Mouse (Mus musculus) intestine, embryonic 14.5 days (tissue): Measurements from ENCODE around the gene Lhfpl5. TPM values are rescaled to one million over a fixed set of nuclear protein-coding genes. Genes with fewer than 3 reads are reported as not detected.

Experiments used
- ATAC-seq: fragments of 200-750 bp; cut with Nextera tagmentation; replicated peaks from 2 replicates; pipeline ENCODE4 v1.8.0; 2017; ENCODE audit warnings: low read depth, moderate number of reproducible peaks, moderate TSS enrichment, moderate library complexity; ENCODE audit not compliant: low FRiP score, low TSS enrichment
- DNase-seq: peaks from one replicate; pipeline ENCODE4 v3.0.0-alpha.2; 2018; ENCODE audit warnings: low spot score
- H3K27ac ChIP-seq: fragments of 300-500 bp; sonication (generic); 2 replicates; pipeline ENCODE4 v1.5.1; 2014; ENCODE audit warnings: low read depth, mild to moderate bottlenecking, control low read depth
- H3K27me3 ChIP-seq: fragments of 300-500 bp; sonication (generic); replicated peaks from 2 replicates; pipeline ENCODE4 v1.6.1; 2014; ENCODE audit warnings: low read length, control low read depth; ENCODE audit not compliant: control insufficient read depth, insufficient read depth
- H3K36me3 ChIP-seq: fragments of 300-500 bp; sonication (generic); 2 replicates; pipeline ENCODE4 v1.6.1; 2014; ENCODE audit warnings: low read length, control low read depth; ENCODE audit not compliant: control insufficient read depth, insufficient read depth
- H3K4me1 ChIP-seq: fragments of 300-500 bp; sonication (generic); replicated peaks from 2 replicates; pipeline ENCODE4 v1.6.1; 2014; ENCODE audit warnings: low read length, control low read depth, mixed read lengths; ENCODE audit not compliant: control insufficient read depth, insufficient read depth
- H3K4me2 ChIP-seq: fragments of 300-500 bp; sonication (generic); 2 replicates; pipeline ENCODE4 v1.6.1; 2014; ENCODE audit warnings: low read length
- H3K4me3 ChIP-seq: fragments of 300-500 bp; sonication (generic); 2 replicates; pipeline ENCODE4 v1.5.1; 2014; ENCODE audit warnings: low read depth, low read length, control low read depth, mixed read lengths
- H3K9ac ChIP-seq: fragments of 300-500 bp; sonication (generic); 2 replicates; pipeline ENCODE4 v1.6.1; 2014; ENCODE audit warnings: mild to moderate bottlenecking, low read length
- H3K9me3 ChIP-seq: fragments of 300-500 bp; sonication (generic); 2 replicates; pipeline ENCODE4 v1.6.1; 2016; ENCODE audit warnings: low read length, control low read depth; ENCODE audit not compliant: control insufficient read depth
- WGBS: fragments of 180-500 bp; shearing (Covaris S2); extraction: QIAGEN DNeasy Blood & Tissue Kit; methylation state at CpG from one replicate; pipeline ENCODE4 v1.1.7; 2014; 5-methylcytosine and 5-hydroxymethylcytosine counted together
- microRNA-seq: library from miRNA; unstranded; fragments of <30 nt; microRNA quantifications from one replicate; pipeline ENCODE4, GENCODE M21; 2016
- polyA plus RNA-seq: library from polyadenylated mRNA; unstranded; fragments of >200 nt; fragmentation: Nextera tagmentation; extraction: Ambion mirVana; gene quantifications from 2 replicates; pipeline ENCODE4 v1.2.1, GENCODE M21; 2014

The Lhfpl5 gene
- polyA plus RNA-seq, 1 experiment from 2014 or later = 1.5 TPM

- Histone ChIP-seq H3K27me3 (no peaks in the 10 kb centered on the region), H3K4me1 (peaks cover 10% of the 10 kb centered on the region), H3K4me2 (no peak overlapping the region), H3K4me3 (no peak overlapping the region), H3K36me3 (peaks cover 4% of the 10 kb centered on the region), H3K27ac (no peak overlapping the region), H3K9me3 (no peaks in the 10 kb centered on the region), H3K9ac (no peak overlapping the region)
- 79% methylated on average over 2 of the region's 2 CpGs for WGBS
- ATAC-seq = no peak
- no peak for DNase-seq
These were observed 49.4 kb downstream of the Lhfpl5 start for GRCm38 (mm10) chr17:28624841-28625240.

DNA sequence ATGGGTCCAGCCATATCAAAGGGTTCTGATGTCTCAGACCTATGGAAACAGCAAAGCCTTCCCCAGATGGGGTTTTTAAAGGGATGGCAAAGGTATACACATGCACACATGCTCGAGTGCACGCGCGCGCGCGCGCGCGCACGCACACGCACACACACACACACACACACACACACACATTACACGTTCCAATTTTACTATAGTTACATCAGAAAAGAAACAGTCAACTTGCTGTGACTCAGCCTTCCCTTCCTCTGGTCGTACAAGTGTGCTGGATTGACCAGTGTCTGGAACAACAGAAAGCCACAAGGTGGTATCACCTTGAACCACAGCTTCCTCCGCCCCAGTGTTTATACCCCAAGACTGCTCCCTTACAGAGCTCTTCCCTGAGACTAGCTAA is 49.9 kb downstream of the Lhfpl5 start:
- no peaks in the 10 kb centered on the region for H3K27me3 ChIP-seq
- WGBS = 85% methylated on average over 15 of the region's 15 CpGs

DNA sequence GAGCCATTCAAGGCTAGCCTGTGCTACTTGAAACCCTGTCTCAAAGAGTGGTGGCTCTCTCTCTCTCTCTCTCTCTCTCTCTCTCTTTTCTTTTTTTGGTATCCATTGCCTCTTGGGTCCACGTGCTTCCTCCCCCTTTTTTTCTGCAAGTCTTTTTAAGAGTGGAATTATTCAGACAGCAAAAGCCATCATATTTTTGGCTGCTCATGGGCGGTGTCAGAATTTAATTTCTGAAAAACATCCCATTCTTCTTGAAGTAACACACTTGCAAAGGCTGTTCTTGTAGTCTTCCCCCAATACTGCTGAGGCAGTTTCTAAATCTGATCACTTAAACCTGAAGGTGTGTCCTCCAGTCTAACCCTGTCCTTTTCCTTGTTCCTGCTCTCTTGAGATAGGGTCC is 51.5 kb downstream of the Lhfpl5 start:
- Histone ChIP-seq H3K4me3 (no peak overlapping the region), H3K4me2 (no peak overlapping the region), H3K27ac (no peak overlapping the region), H3K4me1 (no peaks in the 10 kb centered on the region), H3K27me3 (no peaks in the 10 kb centered on the region), H3K36me3 (no peaks in the 10 kb centered on the region), H3K9ac (no peak overlapping the region), H3K9me3 (no peaks in the 10 kb centered on the region)
- no peak for DNase-seq
- no peak for ATAC-seq
- WGBS = 78% methylated on average over 2 of the region's 2 CpGs

More for the DNA sequence above, 49.9 kb downstream of the Lhfpl5 start:
- H3K27ac ChIP-seq = no peak overlapping the region
- no peak overlapping the region for H3K4me3 ChIP-seq
- ATAC-seq (no peak), DNase-seq (no peak)
- no peak overlapping the region for H3K4me2 ChIP-seq
- no peak overlapping the region for H3K9ac ChIP-seq
- H3K36me3 ChIP-seq = no peaks in the 10 kb centered on the region; the same call in 1 of the 2 replicates
- no peaks in the 10 kb centered on the region for H3K9me3 ChIP-seq
- peaks cover 10% of the 10 kb centered on the region for H3K4me1 ChIP-seq

DNA sequence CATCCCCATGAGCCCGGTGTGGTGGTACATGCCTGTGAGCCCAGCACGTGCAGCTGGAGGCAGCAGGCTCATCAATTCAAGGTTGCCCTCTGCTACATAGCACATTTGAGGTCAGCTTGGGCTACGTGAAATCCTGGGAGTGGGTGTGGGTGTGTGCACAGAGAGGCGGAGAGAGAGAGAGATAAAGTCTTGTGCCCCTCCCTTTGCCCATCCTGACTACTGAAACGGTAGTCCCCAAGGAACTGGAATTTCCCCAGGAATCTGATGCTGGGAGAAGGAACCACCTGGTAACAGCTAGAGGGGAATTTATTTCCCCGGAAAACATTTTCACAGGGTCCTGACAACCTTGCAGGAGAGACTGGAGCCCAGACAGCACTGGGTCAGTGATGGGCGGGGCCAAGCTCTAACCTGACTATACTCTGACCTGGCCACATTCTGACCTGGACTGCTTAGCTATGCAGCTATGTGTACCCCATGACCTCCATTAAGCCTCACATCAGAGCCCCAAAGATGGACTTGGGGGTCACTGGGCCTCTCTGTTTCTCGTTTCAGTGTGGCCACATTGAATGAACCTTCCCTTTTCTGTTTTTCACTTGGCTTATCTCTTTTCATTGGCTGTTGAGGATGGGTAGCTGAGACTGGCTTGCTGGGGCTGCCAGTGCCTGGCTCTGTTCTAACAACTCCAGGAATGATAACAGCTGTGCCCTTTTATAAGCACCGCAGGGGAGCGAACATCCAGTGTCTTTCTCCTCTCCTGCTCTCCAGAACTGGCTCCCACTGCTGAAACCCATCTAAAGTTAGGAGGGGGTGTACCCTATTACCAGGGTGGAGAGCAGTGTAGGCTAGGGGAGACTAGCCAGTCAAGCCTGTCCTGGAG is 53.0 kb downstream of the Lhfpl5 start:
- DNase-seq = no peak

GRCm38 (mm10) chr17:28629125-28629524 is 53.7 kb downstream of the Lhfpl5 start:
- Histone ChIP-seq H3K4me1 (no peaks in the 10 kb centered on the region), H3K4me3 (no peak overlapping the region), H3K4me2 (no peak overlapping the region), H3K27me3 (no peaks in the 10 kb centered on the region), H3K9me3 (no peaks in the 10 kb centered on the region), H3K27ac (no peak overlapping the region), H3K9ac (no peak overlapping the region), H3K36me3 (no peaks in the 10 kb centered on the region)
- no peak for DNase-seq
- 47% methylated on average over 3 of the region's 3 CpGs for WGBS
- ATAC-seq = 0 out of 2 replicates have a peak, but pooled peaks have one; percentile 43

More for the DNA sequence above, 53.0 kb downstream of the Lhfpl5 start:
- H3K4me1 ChIP-seq = no peaks in the 10 kb centered on the region
- H3K9ac ChIP-seq = no peak overlapping the region
- H3K4me2 ChIP-seq = no peak overlapping the region
- no peaks in the 10 kb centered on the region for H3K27me3 ChIP-seq
- no peaks in the 10 kb centered on the region for H3K36me3 ChIP-seq
- WGBS = 38% methylated on average over 10 of the region's 10 CpGs
- H3K4me3 ChIP-seq = no peak overlapping the region
- H3K27ac ChIP-seq = no peak overlapping the region
- no peaks in the 10 kb centered on the region for H3K9me3 ChIP-seq
- 0 out of 2 replicates have a peak, but pooled peaks have one; percentile 40 for ATAC-seq

Small RNA genes lying within 50 kb of the gene (microRNA-seq; reads per million reads assigned to microRNA genes)
- gene Gm25195 = not detected
- not detected for gene Mir6969

Other genes with a start within 250 kb of the Lhfpl5 start
- gene Rpl10a, start 247.2 kb upstream of the Lhfpl5 start, polyA plus RNA-seq = 909 and 955 TPM in 2 replicates
- 12.0 and 13.3 TPM in 2 replicates for gene Tead3, start 224.8 kb upstream of the Lhfpl5 start, polyA plus RNA-seq
- 3.7 and 4.0 TPM in 2 replicates for gene Tulp1, start 210.4 kb upstream of the Lhfpl5 start, polyA plus RNA-seq
- 8.1 and 8.7 TPM in 2 replicates for gene Fkbp5, start 58.1 kb upstream of the Lhfpl5 start, polyA plus RNA-seq
- gene Armc12, start 44.8 kb upstream of the Lhfpl5 start, polyA plus RNA-seq = not detected in 2 replicates
- not detected in 2 replicates for gene Clpsl2, start 26.2 kb upstream of the Lhfpl5 start, polyA plus RNA-seq
- gene Clps, start 14.9 kb upstream of the Lhfpl5 start, polyA plus RNA-seq = 18.6 and 323 TPM in 2 replicates
- 124 and 126 TPM in 2 replicates for gene Srpk1, start 47.1 kb downstream of the Lhfpl5 start, polyA plus RNA-seq
- gene Slc26a8, start 114.6 kb downstream of the Lhfpl5 start, polyA plus RNA-seq = 0.35 and 0.55 TPM in 2 replicates
- gene Mapk14, start 115.7 kb downstream of the Lhfpl5 start, polyA plus RNA-seq = 60.7 and 62.6 TPM in 2 replicates
- 4.0 and 4.7 TPM in 2 replicates for gene AC170998.1, start 150.4 kb downstream of the Lhfpl5 start, polyA plus RNA-seq
- gene Mapk13, start 193.7 kb downstream of the Lhfpl5 start, polyA plus RNA-seq = 135 and 136 TPM in 2 replicates
- gene Brpf3, start 225.4 kb downstream of the Lhfpl5 start, polyA plus RNA-seq = 11.1 and 12.9 TPM in 2 replicates